Mouse (Mus musculus) bone marrow, adult 2 months (tissue): ENCODE measurements around the gene Actn1.

Experiments
- CTCF ChIP-seq: fragments of 200-500 bp; IDR thresholded peaks from 2 replicates; pipeline ENCODE4 v1.5.1; 2011; ENCODE audit warnings: low read length, control low read depth; ENCODE audit not compliant: control insufficient read depth, insufficient read depth
- POLR2A ChIP-seq: fragments of 200-500 bp; IDR thresholded peaks from 2 replicates; pipeline ENCODE4 v1.6.1; 2011; ENCODE audit warnings: low read depth, mild to moderate bottlenecking, control low read depth, low read length, borderline replicate concordance; ENCODE audit not compliant: control insufficient read depth

GRCm38 (mm10) chr12:80290483-80290882 is 30.3 kb upstream of the Actn1 start:
- no peak for TF ChIP-seq POLR2A
- no peak for TF ChIP-seq CTCF
